Mouse (Mus musculus) brain, embryonic 14.5 days (tissue): ENCODE measurements around the gene Gm21170. TPM values are rescaled to one million over a fixed set of nuclear protein-coding genes. Genes with fewer than 3 reads are reported as not detected.
"Not testable (repeated sequence)": the region's sequence is repeated elsewhere in the genome, so short reads cannot be mapped to it uniquely, and the experiment has no call there.

Source experiments
- DNase-seq: peaks from one replicate; pipeline ENCODE4 v3.0.0-alpha.2; 2011; ENCODE audit warnings: low read depth
- polyA plus RNA-seq: library from polyadenylated mRNA; depleted of rRNA; stranded (reverse); fragments of >200 nt; gene quantifications from 2 replicates; pipeline ENCODE4 v1.2.3, GENCODE M21; 2012; rRNA removed

The Gm21170 gene
- not detected in 2 replicates for polyA plus RNA-seq

DNA sequence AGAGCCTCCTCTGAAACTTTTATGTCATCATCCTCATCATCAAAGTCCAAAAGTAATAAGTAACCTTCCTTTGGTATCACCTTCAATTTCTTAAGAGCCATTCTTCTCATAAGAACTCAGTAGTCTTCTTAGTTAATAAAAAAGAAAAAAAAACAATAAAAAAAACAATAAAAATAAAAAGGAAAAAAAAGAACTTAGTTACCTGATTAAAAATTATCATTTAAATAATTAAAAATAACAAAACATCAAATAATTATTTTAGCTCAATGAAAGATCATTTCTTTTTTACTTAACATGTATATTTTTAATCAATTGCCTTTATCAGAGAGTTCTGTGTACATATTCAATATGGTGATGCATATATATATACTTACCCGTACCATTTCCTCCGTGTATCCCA lies at the start of gene Gm21170:
Gm21170 (minus strand) TSS at position 101 of the 400 bp plus-strand sequence.
- DNase-seq: not testable (repeated sequence)

Other genes with a start within 250 kb of the Gm21170 start
- not detected in 2 replicates for gene Gm21256, start 240.1 kb downstream of the Gm21170 start, polyA plus RNA-seq